Mouse (Mus musculus): ENCODE data around the gene Ngfr. TPM values are rescaled to one million over a fixed set of nuclear protein-coding genes. Genes with fewer than 3 reads are reported as not detected.

Ngfr gene
- polyA plus RNA-seq, 1 experiment = 0.01 TPM

- no peaks in the 10 kb centered on the region for H3K36me3 ChIP-seq (ENCODE audit: control insufficient read depth, insufficient read depth)
- no peak overlapping the region for H3K4me2 ChIP-seq (ENCODE audit: low read depth)
- no peaks in the 10 kb centered on the region for H3K79me2 ChIP-seq (ENCODE audit: control insufficient read depth, insufficient read depth)
- peaks cover 69% of the 10 kb centered on the region for H3K27me3 ChIP-seq (ENCODE audit: control insufficient read depth, insufficient read depth, insufficient read length)
- no peak for TF ChIP-seq MYOD1 (IDR thresholded peaks at IDR 0.05; ENCODE audit: control insufficient read depth in 1 of 3, insufficient read length in 2 of 3, low read depth in 2 of 3)
- TF ChIP-seq MYOG (IDR thresholded peaks at IDR 0.05; ENCODE audit: control insufficient read depth in 1 of 3, insufficient read depth in 1 of 3, insufficient read length in 2 of 3, low read depth in 2 of 3) = no peak
- no peak for TF ChIP-seq CEBPB (IDR thresholded peaks at IDR 0.05; ENCODE audit: insufficient read depth, poor library complexity, severe bottlenecking)
- H3K4me3 ChIP-seq = no peak overlapping the region
- H3ac ChIP-seq (ENCODE audit: control insufficient read depth, insufficient read length) = no peak overlapping the region
These were observed 6.0 kb upstream of the Ngfr start for GRCm38 (mm10) chr11:95593501-95593900.

- TF ChIP-seq MYOD1 (IDR thresholded peaks at IDR 0.05; ENCODE audit: control insufficient read depth in 1 of 3, insufficient read length in 2 of 3, low read depth in 2 of 3) = no peak
- no peak for TF ChIP-seq USF1 (IDR thresholded peaks at IDR 0.05; ENCODE audit: low read depth)
- TF ChIP-seq MAX (IDR thresholded peaks at IDR 0.05; ENCODE audit: low read depth) = no peak
- no peak for TF ChIP-seq POLR2AphosphoS2 (IDR thresholded peaks at IDR 0.05; ENCODE audit: insufficient read length, low read depth)
- no peaks in the 10 kb centered on the region for H3K36me3 ChIP-seq (ENCODE audit: control insufficient read depth, insufficient read depth)
- H3K27me3 ChIP-seq (ENCODE audit: control insufficient read depth, insufficient read depth, insufficient read length) = peaks cover 74% of the 10 kb centered on the region
- no peak overlapping the region for H3K4me3 ChIP-seq
- H3K79me2 ChIP-seq (ENCODE audit: control insufficient read depth, insufficient read depth) = no peaks in the 10 kb centered on the region
- no peak overlapping the region for H3ac ChIP-seq (ENCODE audit: control insufficient read depth, insufficient read length)
- H3K4me2 ChIP-seq (ENCODE audit: low read depth) = no peak overlapping the region
These were observed 5.2 kb upstream of the Ngfr start for GRCm38 (mm10) chr11:95592691-95593090.

- H3K4me3 ChIP-seq = no peak overlapping the region
- no peak overlapping the region for H3ac ChIP-seq (ENCODE audit: control insufficient read depth, insufficient read length)
- H3K4me2 ChIP-seq (ENCODE audit: low read depth) = no peak overlapping the region
- H3K27me3 ChIP-seq (ENCODE audit: control insufficient read depth, insufficient read depth, insufficient read length) = peaks cover 75% of the 10 kb centered on the region
- TF ChIP-seq USF1 (IDR thresholded peaks at IDR 0.05; ENCODE audit: low read depth) = no peak
- TF ChIP-seq MYOG (IDR thresholded peaks at IDR 0.05; ENCODE audit: control insufficient read depth in 1 of 3, insufficient read depth in 1 of 3, insufficient read length in 2 of 3, low read depth in 2 of 3) = no peak
- no peak for TF ChIP-seq MYOD1 (IDR thresholded peaks at IDR 0.05; ENCODE audit: control insufficient read depth in 1 of 3, insufficient read length in 2 of 3, low read depth in 2 of 3)
- no peak for TF ChIP-seq REST (IDR thresholded peaks at IDR 0.05; ENCODE audit: insufficient read depth, insufficient read length)
- TF ChIP-seq POLR2AphosphoS2 (IDR thresholded peaks at IDR 0.05; ENCODE audit: insufficient read length, low read depth) = no peak
- TF ChIP-seq POLR2A (IDR thresholded peaks at IDR 0.05; ENCODE audit: insufficient read length, low read depth) = no peak
- no peak for TF ChIP-seq SRF (IDR thresholded peaks at IDR 0.05; ENCODE audit: control insufficient read depth, insufficient read length, low read depth)
- TF ChIP-seq TCF3 (IDR thresholded peaks at IDR 0.05; ENCODE audit: insufficient read length, low read depth) = no peak
- no peak for TF ChIP-seq MAX (IDR thresholded peaks at IDR 0.05; ENCODE audit: low read depth)
- TF ChIP-seq E2F4 (IDR thresholded peaks at IDR 0.05; ENCODE audit: insufficient read depth) = no peak
- no peak for TF ChIP-seq CEBPB (IDR thresholded peaks at IDR 0.05; ENCODE audit: insufficient read depth, poor library complexity, severe bottlenecking)
- TF ChIP-seq TCF12 (IDR thresholded peaks at IDR 0.05; ENCODE audit: insufficient read depth, poor library complexity, severe bottlenecking) = no peak
- no peaks in the 10 kb centered on the region for H3K36me3 ChIP-seq (ENCODE audit: control insufficient read depth, insufficient read depth)
- H3K79me2 ChIP-seq (ENCODE audit: control insufficient read depth, insufficient read depth) = no peaks in the 10 kb centered on the region
These were observed 1.7 kb upstream of the Ngfr start for GRCm38 (mm10) chr11:95589195-95589594.

- Histone ChIP-seq H3K4me3 (no peak overlapping the region), H3K4me2 (ENCODE audit: low read depth) (peak overlapping the region; percentile 45)
These were observed 648 bp downstream of the Ngfr start for GRCm38 (mm10) chr11:95586751-95587422.

GRCm38 (mm10) chr11:95586184-95586583 lies 1.4 kb downstream of the Ngfr start:
- Histone ChIP-seq H3K4me3 (no peak overlapping the region), H3ac (ENCODE audit: control insufficient read depth, insufficient read length) (no peak overlapping the region), H3K4me2 (ENCODE audit: low read depth) (peak overlapping the region; percentile 45), H3K27me3 (ENCODE audit: control insufficient read depth, insufficient read depth, insufficient read length) (peaks cover 62% of the 10 kb centered on the region), H3K36me3 (ENCODE audit: control insufficient read depth, insufficient read depth) (no peaks in the 10 kb centered on the region), H3K79me2 (ENCODE audit: control insufficient read depth, insufficient read depth) (no peaks in the 10 kb centered on the region)
- TF ChIP-seq CEBPB (IDR thresholded peaks at IDR 0.05; ENCODE audit: insufficient read depth, poor library complexity, severe bottlenecking) = no peak
- no peak for TF ChIP-seq REST (IDR thresholded peaks at IDR 0.05; ENCODE audit: insufficient read depth, insufficient read length)
- no peak for TF ChIP-seq MYOG (IDR thresholded peaks at IDR 0.05; ENCODE audit: control insufficient read depth in 1 of 3, insufficient read depth in 1 of 3, insufficient read length in 2 of 3, low read depth in 2 of 3)
- no peak for TF ChIP-seq MAX (IDR thresholded peaks at IDR 0.05; ENCODE audit: low read depth)
- TF ChIP-seq POLR2A (IDR thresholded peaks at IDR 0.05; ENCODE audit: insufficient read length, low read depth) = no peak
- TF ChIP-seq TCF3 (IDR thresholded peaks at IDR 0.05; ENCODE audit: insufficient read length, low read depth) = no peak
- no peak for TF ChIP-seq E2F4 (IDR thresholded peaks at IDR 0.05; ENCODE audit: insufficient read depth)
- no peak for TF ChIP-seq TCF12 (IDR thresholded peaks at IDR 0.05; ENCODE audit: insufficient read depth, poor library complexity, severe bottlenecking)
- TF ChIP-seq MYOD1 (IDR thresholded peaks at IDR 0.05; ENCODE audit: control insufficient read depth in 1 of 3, insufficient read length in 2 of 3, low read depth in 2 of 3) = no peak
- no peak for TF ChIP-seq SRF (IDR thresholded peaks at IDR 0.05; ENCODE audit: control insufficient read depth, insufficient read length, low read depth)
- TF ChIP-seq USF1 (IDR thresholded peaks at IDR 0.05; ENCODE audit: low read depth) = no peak
- no peak for TF ChIP-seq POLR2AphosphoS2 (IDR thresholded peaks at IDR 0.05; ENCODE audit: insufficient read length, low read depth)

More at GRCm38 (mm10) chr11:95586751-95587422, 648 bp downstream of the Ngfr start:
- H3K27me3 ChIP-seq (ENCODE audit: control insufficient read depth, insufficient read depth, insufficient read length) = peaks cover 57% of the 10 kb centered on the region
- H3K36me3 ChIP-seq (ENCODE audit: control insufficient read depth, insufficient read depth) = no peaks in the 10 kb centered on the region
- H3K79me2 ChIP-seq (ENCODE audit: control insufficient read depth, insufficient read depth) = no peaks in the 10 kb centered on the region
- TF ChIP-seq POLR2A (IDR thresholded peaks at IDR 0.05; ENCODE audit: insufficient read length, low read depth) = no peak
- no peak for TF ChIP-seq POLR2AphosphoS2 (IDR thresholded peaks at IDR 0.05; ENCODE audit: insufficient read length, low read depth)
- TF ChIP-seq E2F4 (IDR thresholded peaks at IDR 0.05; ENCODE audit: insufficient read depth) = no peak
- TF ChIP-seq MAX (IDR thresholded peaks at IDR 0.05; ENCODE audit: low read depth) = no peak
- TF ChIP-seq SRF (IDR thresholded peaks at IDR 0.05; ENCODE audit: control insufficient read depth, insufficient read length, low read depth) = no peak
- TF ChIP-seq USF1 (IDR thresholded peaks at IDR 0.05; ENCODE audit: low read depth) = no peak
- no peak for TF ChIP-seq MYOD1 (IDR thresholded peaks at IDR 0.05; ENCODE audit: control insufficient read depth in 1 of 3, insufficient read length in 2 of 3, low read depth in 2 of 3)
- TF ChIP-seq TCF12 (IDR thresholded peaks at IDR 0.05; ENCODE audit: insufficient read depth, poor library complexity, severe bottlenecking) = no peak
- no peak for TF ChIP-seq TCF3 (IDR thresholded peaks at IDR 0.05; ENCODE audit: insufficient read length, low read depth)
- no peak for TF ChIP-seq MYOG (IDR thresholded peaks at IDR 0.05; ENCODE audit: control insufficient read depth in 1 of 3, insufficient read depth in 1 of 3, insufficient read length in 2 of 3, low read depth in 2 of 3)
- TF ChIP-seq CEBPB (IDR thresholded peaks at IDR 0.05; ENCODE audit: insufficient read depth, poor library complexity, severe bottlenecking) = no peak
- no peak for TF ChIP-seq REST (IDR thresholded peaks at IDR 0.05; ENCODE audit: insufficient read depth, insufficient read length)
- H3ac ChIP-seq (ENCODE audit: control insufficient read depth, insufficient read length) = no peak overlapping the region
